Mouse (Mus musculus): Measurements from ENCODE around the gene Slc38a2. TPM values are rescaled to one million over a fixed set of nuclear protein-coding genes. Genes with fewer than 3 reads are reported as not detected.

The Slc38a2 gene
- polyA plus RNA-seq, 1 experiment from 2014 or later, result 191 TPM

DNA sequence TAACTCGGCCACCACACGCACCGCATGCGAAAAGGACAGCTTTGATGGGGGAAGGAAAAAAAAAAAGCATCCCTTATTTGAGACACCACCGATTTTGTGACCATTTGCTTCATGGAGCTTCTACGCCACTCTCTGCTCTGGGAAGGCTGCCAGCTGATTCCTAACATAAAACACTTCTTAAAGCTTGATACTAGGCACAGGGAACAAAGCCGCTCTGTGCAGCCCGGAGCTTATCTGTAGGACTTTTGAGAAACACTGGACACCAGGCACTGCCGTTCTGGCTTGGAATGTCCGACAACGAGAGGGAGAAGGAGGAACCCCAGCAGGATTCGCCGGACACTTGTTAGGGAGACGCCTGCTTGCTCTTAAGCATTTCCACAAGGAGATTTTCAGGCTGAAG lies 5.8 kb downstream of the Slc38a2 start:
- peak overlapping the region; percentile 100 for H3K9ac ChIP-seq (ENCODE audit: low read length)
- no peaks in the 10 kb centered on the region for H3K27me3 ChIP-seq (ENCODE audit: control insufficient read depth, insufficient read depth, low read length)
- no peak for ATAC-seq (ENCODE audit: insufficient number of reproducible peaks, insufficient read depth, low FRiP score, low read depth)
- H3K36me3 ChIP-seq (ENCODE audit: control insufficient read depth, insufficient read depth, low read length), result peaks cover 99% of the 10 kb centered on the region
- H3K4me3 ChIP-seq (ENCODE audit: control insufficient read depth in 1 of 2, insufficient read depth in 1 of 2, low read depth in 1 of 2, low read length in 2 of 2), result peak overlapping the region in 1 of 2 experiments; percentile 18; a peak in 2 of 4 replicates
- no peaks in the 10 kb centered on the region for H3K9me3 ChIP-seq (ENCODE audit: control insufficient read depth, low read length)
- 28% methylated on average over 14 of the region's 14 CpGs for WGBS
- H3K4me1 ChIP-seq (ENCODE audit: control insufficient read depth in 2 of 2, insufficient read depth in 2 of 2, low read length in 2 of 2), result peaks cover 20 to 39% of the 10 kb centered on the region in 2 experiments
- peak overlapping the region; percentile 77 for H3K4me2 ChIP-seq (ENCODE audit: low read length)
- peak overlapping the region; percentile 71 to 100 for H3K27ac ChIP-seq (replicated peaks in 1 of 2; ENCODE audit: control insufficient read depth in 1 of 2, insufficient read depth in 1 of 2, low read depth in 2 of 2, low read length in 2 of 2)

DNA sequence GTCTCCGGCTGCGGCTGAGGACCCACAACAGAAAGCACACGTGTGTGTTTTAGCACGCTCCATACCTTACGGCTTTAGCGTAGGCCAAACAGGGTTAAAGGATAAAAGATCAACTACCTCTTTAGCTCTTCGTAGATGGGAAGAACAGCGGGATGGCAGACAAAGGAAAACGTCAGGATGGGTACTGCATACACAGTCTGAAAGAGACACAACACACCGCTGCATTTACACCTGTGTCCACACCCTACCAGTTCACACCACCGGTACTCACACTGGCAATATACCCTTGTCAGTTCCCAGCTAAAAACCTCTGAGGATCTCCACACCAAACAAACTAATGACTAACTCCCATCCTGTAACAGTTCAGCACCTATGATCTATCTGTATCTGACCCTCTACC lies 7.1 kb downstream of the Slc38a2 start:
- Histone ChIP-seq H3K9me3 (ENCODE audit: control insufficient read depth, low read length) (no peaks in the 10 kb centered on the region), H3K36me3 (ENCODE audit: control insufficient read depth, insufficient read depth, low read length) (peaks cover 98% of the 10 kb centered on the region), H3K4me1 (ENCODE audit: control insufficient read depth in 2 of 2, insufficient read depth in 2 of 2, low read length in 2 of 2) (peaks cover 20 to 39% of the 10 kb centered on the region in 2 experiments), H3K4me3 (ENCODE audit: control insufficient read depth in 1 of 2, insufficient read depth in 1 of 2, low read depth in 1 of 2, low read length in 2 of 2) (no peak overlapping the region), H3K27me3 (ENCODE audit: control insufficient read depth, insufficient read depth, low read length) (no peaks in the 10 kb centered on the region), H3K27ac (replicated peaks in 1 of 2; ENCODE audit: control insufficient read depth in 1 of 2, insufficient read depth in 1 of 2, low read depth in 2 of 2, low read length in 2 of 2) (0 out of 4 replicates have a peak overlapping the region, but pooled peaks of 1 of the 2 experiments have one; percentile 1), H3K9ac (ENCODE audit: low read length) (no peak overlapping the region), H3K4me2 (ENCODE audit: low read length) (no peak overlapping the region)
- ATAC-seq (ENCODE audit: insufficient number of reproducible peaks, insufficient read depth, low FRiP score, low read depth), result no peak
- WGBS, result 89% methylated on average over 11 of the region's 11 CpGs

DNA sequence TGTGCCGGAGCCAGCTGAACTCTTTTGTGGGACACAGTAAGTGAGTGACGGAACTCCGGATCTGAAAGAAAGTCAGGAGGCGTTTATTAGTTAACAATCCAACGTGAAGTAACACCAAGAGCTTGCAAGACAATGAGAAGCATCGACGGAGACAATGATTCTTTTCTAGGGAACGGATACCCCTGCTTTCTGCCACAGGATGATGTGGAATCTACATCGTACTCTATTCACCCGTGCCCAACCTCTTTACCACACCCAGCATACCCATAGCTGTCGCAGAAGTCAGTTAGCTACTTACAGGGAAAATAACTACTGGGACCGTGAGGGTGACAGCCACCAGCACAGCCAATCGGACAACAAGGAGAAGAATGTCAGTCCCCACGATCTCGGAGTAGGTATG lies 8.1 kb downstream of the Slc38a2 start:
- no peak overlapping the region for H3K4me2 ChIP-seq (ENCODE audit: low read length)
- no peak overlapping the region for H3K9ac ChIP-seq (ENCODE audit: low read length)
- H3K27me3 ChIP-seq (ENCODE audit: control insufficient read depth, insufficient read depth, low read length), result no peaks in the 10 kb centered on the region
- H3K4me3 ChIP-seq (ENCODE audit: control insufficient read depth in 1 of 2, insufficient read depth in 1 of 2, low read depth in 1 of 2, low read length in 2 of 2), result no peak overlapping the region
- no peak for ATAC-seq (ENCODE audit: insufficient number of reproducible peaks, insufficient read depth, low FRiP score, low read depth)
- H3K4me1 ChIP-seq (ENCODE audit: control insufficient read depth in 2 of 2, insufficient read depth in 2 of 2, low read length in 2 of 2), result peaks cover 20 to 37% of the 10 kb centered on the region in 2 experiments
- H3K36me3 ChIP-seq (ENCODE audit: control insufficient read depth, insufficient read depth, low read length), result peaks cover 94% of the 10 kb centered on the region
- 89% methylated on average over 15 of the region's 15 CpGs for WGBS
- H3K9me3 ChIP-seq (ENCODE audit: control insufficient read depth, low read length), result no peaks in the 10 kb centered on the region
- H3K27ac ChIP-seq (replicated peaks in 1 of 2; ENCODE audit: control insufficient read depth in 1 of 2, insufficient read depth in 1 of 2, low read depth in 2 of 2, low read length in 2 of 2), result no peak overlapping the region

- peaks cover 17 to 32% of the 10 kb centered on the region in 2 experiments for H3K4me1 ChIP-seq (ENCODE audit: control insufficient read depth in 2 of 2, insufficient read depth in 2 of 2, low read length in 2 of 2)
Measured at GRCm38 (mm10) chr15:96690829-96691228, 8.7 kb downstream of the Slc38a2 start.

DNA sequence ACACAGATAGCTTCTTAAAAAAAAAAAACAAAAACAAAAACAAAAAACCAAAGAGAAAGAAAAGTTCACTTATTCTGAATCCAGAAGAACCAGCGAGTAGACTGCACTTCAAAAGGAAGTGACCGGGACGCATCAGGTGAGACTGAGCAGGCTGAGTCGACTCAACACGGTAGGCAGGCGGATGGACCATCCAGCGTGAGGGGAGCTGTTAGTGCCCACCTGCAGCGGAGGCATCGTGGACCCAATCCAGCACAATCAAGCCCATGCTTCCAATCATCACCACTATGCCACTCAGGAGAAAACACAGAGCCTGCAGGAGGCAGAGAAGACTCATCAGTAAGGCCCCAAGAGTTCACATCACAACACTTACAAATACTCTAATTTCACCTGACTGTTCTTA lies 9.6 kb downstream of the Slc38a2 start:
- Histone ChIP-seq H3K4me3 (ENCODE audit: control insufficient read depth in 1 of 2, insufficient read depth in 1 of 2, low read depth in 1 of 2, low read length in 2 of 2) (no peak overlapping the region), H3K4me2 (ENCODE audit: low read length) (no peak overlapping the region), H3K9me3 (ENCODE audit: control insufficient read depth, low read length) (no peaks in the 10 kb centered on the region), H3K36me3 (ENCODE audit: control insufficient read depth, insufficient read depth, low read length) (peaks cover 80% of the 10 kb centered on the region), H3K27ac (replicated peaks in 1 of 2; ENCODE audit: control insufficient read depth in 1 of 2, insufficient read depth in 1 of 2, low read depth in 2 of 2, low read length in 2 of 2) (no peak overlapping the region), H3K9ac (ENCODE audit: low read length) (no peak overlapping the region), H3K4me1 (ENCODE audit: control insufficient read depth in 2 of 2, insufficient read depth in 2 of 2, low read length in 2 of 2) (peaks cover 11 to 23% of the 10 kb centered on the region in 2 experiments), H3K27me3 (ENCODE audit: control insufficient read depth, insufficient read depth, low read length) (no peaks in the 10 kb centered on the region)
- ATAC-seq (ENCODE audit: insufficient number of reproducible peaks, insufficient read depth, low FRiP score, low read depth), result no peak
- 82% methylated on average over 9 of the region's 9 CpGs for WGBS

More at GRCm38 (mm10) chr15:96690829-96691228, 8.7 kb downstream of the Slc38a2 start:
- H3K27me3 ChIP-seq (ENCODE audit: control insufficient read depth, insufficient read depth, low read length), result no peaks in the 10 kb centered on the region
- WGBS, result 89% methylated on average over 13 of the region's 13 CpGs
- ATAC-seq (ENCODE audit: insufficient number of reproducible peaks, insufficient read depth, low FRiP score, low read depth), result no peak
- H3K9ac ChIP-seq (ENCODE audit: low read length), result no peak overlapping the region
- H3K4me2 ChIP-seq (ENCODE audit: low read length), result no peak overlapping the region
- no peak overlapping the region for H3K27ac ChIP-seq (replicated peaks in 1 of 2; ENCODE audit: control insufficient read depth in 1 of 2, insufficient read depth in 1 of 2, low read depth in 2 of 2, low read length in 2 of 2)
- no peak overlapping the region for H3K4me3 ChIP-seq (ENCODE audit: control insufficient read depth in 1 of 2, insufficient read depth in 1 of 2, low read depth in 1 of 2, low read length in 2 of 2)
- no peaks in the 10 kb centered on the region for H3K9me3 ChIP-seq (ENCODE audit: control insufficient read depth, low read length)
- H3K36me3 ChIP-seq (ENCODE audit: control insufficient read depth, insufficient read depth, low read length), result peaks cover 89% of the 10 kb centered on the region

DNA sequence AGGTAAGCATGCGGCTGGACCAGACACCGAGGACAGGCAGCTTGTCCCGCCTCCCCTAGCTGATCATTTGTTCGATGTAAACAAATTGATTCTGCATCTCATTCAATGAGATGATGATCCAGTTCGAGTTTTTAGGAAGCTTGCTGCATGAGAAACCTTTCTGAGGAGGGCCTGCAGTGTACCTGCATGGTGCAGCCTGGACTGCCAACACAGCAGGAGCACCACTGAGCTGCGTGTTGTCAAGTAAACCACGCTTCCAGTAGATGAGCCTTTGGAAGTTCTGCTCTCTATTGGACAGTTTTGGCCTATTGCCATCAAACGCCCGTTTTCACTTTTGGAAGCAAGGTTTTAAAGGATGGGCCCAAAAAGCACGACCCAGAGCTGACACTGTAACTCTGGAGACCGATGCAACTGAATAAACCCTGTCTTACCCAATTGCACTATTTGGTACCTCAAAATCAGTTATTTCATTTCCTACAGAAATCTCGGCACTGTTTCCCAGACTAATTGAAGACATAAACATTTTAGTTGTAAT lies 10.7 kb downstream of the Slc38a2 start:
- WGBS, result 89% methylated on average over 12 of the region's 12 CpGs
- ATAC-seq (ENCODE audit: insufficient number of reproducible peaks, insufficient read depth, low FRiP score, low read depth), result no peak
- no peak overlapping the region for H3K4me2 ChIP-seq (ENCODE audit: low read length)

GRCm38 (mm10) chr15:96688036-96688435 lies 11.5 kb downstream of the Slc38a2 start:
- H3K4me1 ChIP-seq (ENCODE audit: control insufficient read depth in 2 of 2, insufficient read depth in 2 of 2, low read length in 2 of 2), result peaks cover 2 to 13% of the 10 kb centered on the region in 2 experiments; a peak in 3 of 4 replicates
- no peak overlapping the region for H3K9ac ChIP-seq (ENCODE audit: low read length)
- ATAC-seq (ENCODE audit: insufficient number of reproducible peaks, insufficient read depth, low FRiP score, low read depth), result no peak
- WGBS, result 72% methylated on average over 6 of the region's 6 CpGs
- no peaks in the 10 kb centered on the region for H3K27me3 ChIP-seq (ENCODE audit: control insufficient read depth, insufficient read depth, low read length)
- H3K36me3 ChIP-seq (ENCODE audit: control insufficient read depth, insufficient read depth, low read length), result peaks cover 61% of the 10 kb centered on the region
- H3K9me3 ChIP-seq (ENCODE audit: control insufficient read depth, low read length), result no peaks in the 10 kb centered on the region
- H3K27ac ChIP-seq (replicated peaks in 1 of 2; ENCODE audit: control insufficient read depth in 1 of 2, insufficient read depth in 1 of 2, low read depth in 2 of 2, low read length in 2 of 2), result no peak overlapping the region
- no peak overlapping the region for H3K4me3 ChIP-seq (ENCODE audit: control insufficient read depth in 1 of 2, insufficient read depth in 1 of 2, low read depth in 1 of 2, low read length in 2 of 2)
- H3K4me2 ChIP-seq (ENCODE audit: low read length), result no peak overlapping the region

More for the DNA sequence above, 10.7 kb downstream of the Slc38a2 start:
- no peaks in the 10 kb centered on the region for H3K27me3 ChIP-seq (ENCODE audit: control insufficient read depth, insufficient read depth, low read length)
- H3K9me3 ChIP-seq (ENCODE audit: control insufficient read depth, low read length), result no peaks in the 10 kb centered on the region
- H3K27ac ChIP-seq (replicated peaks in 1 of 2; ENCODE audit: control insufficient read depth in 1 of 2, insufficient read depth in 1 of 2, low read depth in 2 of 2, low read length in 2 of 2), result no peak overlapping the region
- peaks cover 8 to 20% of the 10 kb centered on the region in 2 experiments; a peak in 3 of 4 replicates for H3K4me1 ChIP-seq (ENCODE audit: control insufficient read depth in 2 of 2, insufficient read depth in 2 of 2, low read length in 2 of 2)
- H3K4me3 ChIP-seq (ENCODE audit: control insufficient read depth in 1 of 2, insufficient read depth in 1 of 2, low read depth in 1 of 2, low read length in 2 of 2), result no peak overlapping the region
- no peak overlapping the region for H3K9ac ChIP-seq (ENCODE audit: low read length)
- H3K36me3 ChIP-seq (ENCODE audit: control insufficient read depth, insufficient read depth, low read length), result peaks cover 69% of the 10 kb centered on the region

GRCm38 (mm10) chr15:96687366-96687765 lies 12.2 kb downstream of the Slc38a2 start:
- Histone ChIP-seq H3K9ac (ENCODE audit: low read length) (no peak overlapping the region), H3K36me3 (ENCODE audit: control insufficient read depth, insufficient read depth, low read length) (peaks cover 54% of the 10 kb centered on the region)
- 45% methylated on average over 1 of the region's 1 CpGs for WGBS

More at GRCm38 (mm10) chr15:96687366-96687765, 12.2 kb downstream of the Slc38a2 start:
- Histone ChIP-seq H3K4me1 (ENCODE audit: control insufficient read depth in 2 of 2, insufficient read depth in 2 of 2, low read length in 2 of 2) (peaks cover 2 to 13% of the 10 kb centered on the region in 2 experiments; a peak in 3 of 4 replicates), H3K4me3 (ENCODE audit: control insufficient read depth in 1 of 2, insufficient read depth in 1 of 2, low read depth in 1 of 2, low read length in 2 of 2) (no peak overlapping the region), H3K27me3 (ENCODE audit: control insufficient read depth, insufficient read depth, low read length) (no peaks in the 10 kb centered on the region), H3K9me3 (ENCODE audit: control insufficient read depth, low read length) (no peaks in the 10 kb centered on the region), H3K4me2 (ENCODE audit: low read length) (no peak overlapping the region), H3K27ac (replicated peaks in 1 of 2; ENCODE audit: control insufficient read depth in 1 of 2, insufficient read depth in 1 of 2, low read depth in 2 of 2, low read length in 2 of 2) (no peak overlapping the region)
- no peak for ATAC-seq (ENCODE audit: insufficient number of reproducible peaks, insufficient read depth, low FRiP score, low read depth)
